Mouse (Mus musculus) adrenal gland (tissue): ENCODE data around the gene Abcb11.

ENCODE experiments used
- intact Hi-C: fragments of 180-260 bp; cut with DNase I; formaldehyde crosslinking; loops from one replicate; pipeline ENCODE4 v1.15.1; 2025

The Abcb11 gene

DNA sequence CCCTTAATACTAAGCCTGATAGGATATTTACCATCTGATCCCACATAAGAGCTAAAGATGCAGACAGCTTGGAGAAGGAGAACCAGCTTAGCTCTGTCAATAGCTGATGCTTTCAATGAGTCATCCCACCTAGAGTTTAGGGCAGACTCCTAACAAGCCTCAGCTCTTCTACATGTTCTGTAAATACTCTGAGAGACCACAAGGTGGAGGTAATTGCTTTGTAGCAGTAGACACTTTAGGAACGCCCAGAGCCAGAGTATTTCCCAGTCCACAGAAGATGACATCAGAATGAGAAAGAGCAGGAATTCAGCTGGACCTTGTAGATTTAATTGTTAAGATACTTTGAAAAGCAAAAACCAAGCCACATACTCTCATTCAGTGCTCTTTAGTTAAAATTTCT, 66.5 kb downstream of the Abcb11 start:
- intact Hi-C loops: loop anchor here (1.0 kb wide), 1 partner anchor 152 kb away; no protein-coding TSS in a partner anchor

GRCm38 (mm10) chr2:69264069-69264618, 78.3 kb downstream of the Abcb11 start:
- intact Hi-C loops: no loop called here

- intact Hi-C loops: no loop called here
Measured at GRCm38 (mm10) chr2:69248221-69248755, 94.1 kb downstream of the Abcb11 start.

DNA sequence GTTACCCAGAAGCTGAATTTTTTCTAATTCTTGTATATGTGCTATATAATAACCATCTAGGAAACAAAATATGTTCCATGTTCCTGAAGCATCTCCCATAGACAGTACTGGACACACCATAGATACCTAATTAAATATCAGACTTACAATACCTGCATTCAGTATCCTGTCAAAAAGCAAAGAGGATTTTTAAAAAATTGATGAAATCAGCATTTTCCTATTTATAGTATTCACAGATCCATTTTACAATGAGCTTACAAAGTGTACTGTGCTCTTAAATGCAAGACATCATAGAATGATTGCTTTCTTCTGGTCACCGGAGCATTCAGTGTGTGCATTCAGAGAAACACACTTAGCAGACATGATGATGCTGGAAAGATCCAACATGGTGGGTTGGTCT, 95.3 kb downstream of the Abcb11 start:
- intact Hi-C loops: no loop called here

DNA sequence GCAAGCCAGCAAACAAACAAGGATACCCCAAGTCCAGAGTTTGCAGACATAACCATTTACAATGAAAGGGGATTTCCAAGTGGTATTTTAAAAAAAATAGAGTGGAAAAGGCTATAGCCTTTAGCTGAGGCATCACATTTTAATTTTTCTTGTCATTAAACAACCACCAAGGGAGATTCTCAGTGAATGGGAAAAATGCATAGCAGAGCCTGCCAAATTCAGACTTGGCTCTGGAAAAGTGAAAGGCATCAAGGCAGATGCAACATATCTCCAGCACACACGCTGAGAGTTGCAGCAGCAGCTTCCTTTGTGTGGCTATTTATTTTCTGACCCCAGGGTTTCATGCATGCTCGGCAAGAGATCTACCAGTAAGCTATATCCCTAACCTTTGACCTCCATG, 97.5 kb downstream of the Abcb11 start:
- intact Hi-C loops: no loop called here

GRCm38 (mm10) chr2:69239315-69239714, 103.1 kb downstream of the Abcb11 start:
- intact Hi-C loops: no loop called here

DNA sequence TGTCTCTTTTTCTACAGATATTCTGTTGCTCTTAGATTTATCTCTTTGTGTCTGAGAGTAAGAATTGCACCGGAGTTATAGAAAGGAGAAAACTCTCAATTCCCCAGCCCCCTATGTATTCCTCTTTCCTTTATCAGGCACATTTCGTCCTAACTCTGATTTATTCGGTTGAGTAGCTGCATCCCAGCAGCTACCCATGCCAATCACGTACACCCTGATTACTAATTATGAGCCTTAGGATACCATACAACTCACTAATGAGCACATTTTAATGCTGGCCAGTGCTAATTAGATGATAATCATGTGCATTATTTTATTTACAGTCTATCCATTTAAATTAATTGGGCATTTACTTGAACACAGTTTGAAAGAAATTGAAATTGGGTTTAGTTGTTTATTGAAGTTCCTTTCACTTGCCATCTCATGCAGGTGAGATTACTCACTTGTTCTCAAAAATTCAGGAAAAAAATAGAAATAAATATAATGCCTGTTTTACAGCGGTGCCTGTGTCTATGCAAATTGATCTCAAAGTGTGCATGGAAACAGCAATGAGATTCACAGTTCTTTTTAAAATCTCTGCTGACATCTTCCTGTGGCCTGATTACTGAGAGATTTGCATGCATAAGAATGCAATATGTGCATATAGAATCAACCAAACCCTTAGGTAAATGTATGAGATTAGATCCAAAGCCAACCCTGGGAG, 107.3 kb downstream of the Abcb11 start:
- intact Hi-C loops: no loop called here

- intact Hi-C loops: no loop called here
Measured at GRCm38 (mm10) chr2:69232101-69232500, 110.3 kb downstream of the Abcb11 start.

DNA sequence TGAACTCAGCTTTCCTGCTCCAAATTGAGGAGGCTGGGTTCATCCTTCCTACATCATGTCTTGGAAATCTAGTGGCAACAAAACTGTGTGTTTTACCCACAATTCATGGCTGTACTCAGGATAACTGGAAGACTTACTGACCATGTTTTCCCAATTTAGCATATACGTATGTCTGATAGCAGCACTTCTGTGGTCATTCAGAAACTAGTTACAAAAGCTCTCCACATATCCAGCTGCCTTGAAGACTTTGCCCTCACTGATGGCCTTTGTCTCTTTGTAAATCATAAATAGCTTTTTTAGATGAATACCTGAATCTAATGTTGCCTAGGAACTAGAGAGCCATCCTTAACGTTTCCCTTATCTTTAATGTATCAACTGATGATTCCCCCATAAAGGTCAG, 112.3 kb downstream of the Abcb11 start:
- intact Hi-C loops: no loop called here

DNA sequence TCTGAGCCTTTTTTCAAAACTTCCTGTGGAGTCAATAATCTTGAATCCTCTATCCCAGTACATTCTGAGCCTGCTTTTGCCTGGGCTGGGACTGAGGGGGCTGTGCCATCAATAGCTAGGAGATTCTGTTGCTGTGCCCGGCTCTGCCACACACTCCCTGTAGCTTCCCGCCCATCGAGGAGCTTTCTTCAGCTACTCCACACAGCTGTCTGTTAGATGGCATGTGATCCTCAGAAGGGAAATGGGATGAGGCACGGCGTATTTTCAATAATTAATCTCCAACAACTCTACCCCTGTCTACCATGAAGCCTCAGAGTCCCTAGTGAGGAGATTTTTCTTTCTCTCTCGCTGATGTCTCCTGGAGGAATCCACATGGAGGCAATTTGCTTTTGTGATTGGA, 113.8 kb downstream of the Abcb11 start:
- intact Hi-C loops: no loop called here

- intact Hi-C loops: no loop called here
Measured at GRCm38 (mm10) chr2:69226876-69227275, 115.5 kb downstream of the Abcb11 start.

- intact Hi-C loops: no loop called here
Measured at GRCm38 (mm10) chr2:69224724-69225123, 117.7 kb downstream of the Abcb11 start.

- intact Hi-C loops: no loop called here
Measured at GRCm38 (mm10) chr2:69222815-69223214, 119.6 kb downstream of the Abcb11 start.

- intact Hi-C loops: no loop called here
Measured at GRCm38 (mm10) chr2:69221868-69222416, 120.5 kb downstream of the Abcb11 start.

DNA sequence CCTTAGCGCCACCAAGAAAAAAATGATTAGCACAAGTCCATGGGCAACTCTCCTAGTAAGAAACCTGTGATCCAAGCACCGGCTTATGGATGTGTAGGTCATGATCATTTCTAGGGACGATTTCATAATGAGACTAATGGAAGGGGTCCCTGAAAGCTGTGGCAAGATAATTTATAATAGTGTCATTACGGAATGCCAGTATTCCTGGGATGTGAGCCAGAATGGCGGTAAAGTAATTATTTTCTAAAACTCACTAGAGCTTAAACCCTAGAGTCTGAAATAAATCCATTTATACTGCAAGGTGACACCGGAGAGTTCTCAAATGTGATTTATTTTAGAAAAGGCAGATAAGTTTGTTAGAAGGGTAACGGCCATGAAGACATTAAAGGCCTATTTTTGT, 127.2 kb downstream of the Abcb11 start:
- intact Hi-C loops: no loop called here

GRCm38 (mm10) chr2:69212652-69213051, 129.8 kb downstream of the Abcb11 start:
- intact Hi-C loops: no loop called here

DNA sequence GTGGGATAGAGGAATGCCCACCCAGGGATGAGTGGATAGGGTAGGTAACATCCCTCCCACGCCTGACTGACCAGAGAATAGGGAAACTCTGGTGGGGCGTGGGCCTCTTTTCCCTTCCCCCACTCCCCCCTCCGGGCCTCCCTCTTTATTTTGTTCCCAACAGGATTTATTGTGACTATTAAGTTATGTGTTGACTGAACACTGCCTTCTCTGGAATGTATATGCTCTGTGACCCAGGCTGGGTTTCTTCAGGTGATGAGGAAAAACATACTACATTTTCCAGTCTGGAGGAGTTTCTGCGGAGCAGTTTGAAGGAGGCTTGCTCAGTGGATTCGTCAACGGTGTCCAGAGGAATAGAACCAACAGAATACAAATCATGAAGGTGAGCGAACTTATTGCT, 131.6 kb downstream of the Abcb11 start, which contains the start of gene G6pc2:
Gene G6pc2, plus strand, starts transcription at position 301 of the 400 bp plus-strand sequence.
- intact Hi-C loops: no loop called here

DNA sequence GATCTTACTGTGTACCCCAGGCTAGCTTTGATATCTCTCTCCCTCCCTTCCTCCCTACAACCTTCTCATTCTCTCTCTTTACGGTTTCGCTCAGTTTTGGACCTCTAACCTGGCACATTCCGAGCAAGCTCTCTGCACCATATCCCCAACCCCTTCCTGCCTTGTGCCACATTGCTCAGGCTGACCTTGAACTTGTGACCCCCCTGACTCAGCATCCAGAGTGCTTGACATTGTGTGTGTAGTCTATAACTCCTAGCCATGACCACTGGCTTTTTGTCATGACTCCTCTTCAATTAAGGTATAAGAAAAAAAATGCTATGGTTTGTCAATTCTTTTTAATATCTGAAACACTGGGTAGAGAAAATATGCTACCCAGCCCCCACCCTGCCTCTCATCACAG, 132.7 kb downstream of the Abcb11 start:
- intact Hi-C loops: no loop called here

DNA sequence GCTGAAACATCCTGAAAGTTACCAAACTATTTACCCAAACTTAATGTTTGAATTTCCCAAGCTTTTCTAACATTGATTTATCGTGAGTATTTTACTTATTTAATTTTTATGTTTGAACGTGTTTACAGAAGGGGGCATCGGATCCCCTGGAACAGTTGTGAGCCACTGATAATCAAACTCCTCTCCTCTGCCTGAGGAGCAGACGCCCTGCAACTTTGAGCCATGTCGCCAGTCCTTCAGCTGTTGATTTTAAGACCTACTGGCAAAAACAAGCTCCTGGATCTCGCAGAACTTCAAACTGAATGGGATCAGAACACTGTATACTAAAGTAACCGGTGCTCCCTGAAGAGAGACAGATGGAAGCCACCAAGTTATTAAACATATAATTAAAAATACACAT, 135.9 kb downstream of the Abcb11 start:
- intact Hi-C loops: no loop called here

GRCm38 (mm10) chr2:69205791-69206351, 136.5 kb downstream of the Abcb11 start, which contains the start of gene Spc25:
Gene Spc25 (minus strand): TSS chr2:69206194.
- intact Hi-C loops: no loop called here

DNA sequence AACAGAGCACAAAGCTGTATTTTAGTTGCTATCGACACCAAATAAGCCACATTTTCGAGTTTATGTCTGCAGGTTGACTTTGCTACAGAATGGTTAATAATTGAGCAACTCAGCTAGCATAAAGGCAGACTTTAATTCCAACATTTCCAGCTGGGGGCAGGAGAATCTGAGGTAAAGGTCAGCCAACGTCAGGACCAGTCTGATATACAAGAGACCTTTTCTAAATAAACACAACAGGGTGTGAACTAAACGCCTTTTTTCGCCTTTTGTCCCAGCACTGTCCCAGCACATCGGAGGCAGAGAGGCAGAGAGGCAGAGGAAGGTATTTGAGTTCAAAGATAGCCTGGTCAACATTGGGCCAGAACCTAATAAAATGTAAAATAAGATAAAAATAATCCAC, 137.2 kb downstream of the Abcb11 start:
- intact Hi-C loops: no loop called here

DNA sequence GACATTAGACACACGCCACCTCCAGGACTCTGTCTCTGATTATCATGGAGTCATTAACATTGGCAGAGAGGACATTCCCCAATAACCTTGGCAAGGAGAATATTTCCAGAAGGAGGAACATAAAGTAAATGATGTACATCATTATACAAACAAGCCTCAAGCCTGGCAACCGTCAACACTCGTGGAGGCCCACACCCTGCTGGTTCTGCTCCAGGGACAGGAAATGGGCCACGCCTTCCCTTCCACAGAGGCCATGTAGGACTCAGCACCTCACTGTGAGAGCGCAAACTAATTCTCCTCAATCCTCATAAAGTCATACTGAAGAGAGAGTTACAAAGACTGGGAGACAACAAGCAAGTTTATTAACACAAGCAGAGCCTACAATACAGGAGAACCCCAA, 148.9 kb downstream of the Abcb11 start:
- intact Hi-C loops: no loop called here
